Mouse (Mus musculus) A20 (cell line): ENCODE data around the gene Flad1.

ENCODE experiments used
- DNase-seq: peaks from one replicate; pipeline ENCODE4 v3.0.0-alpha.2; 2011; ENCODE audit warnings: low read depth, low spot score

Flad1 gene

DNA sequence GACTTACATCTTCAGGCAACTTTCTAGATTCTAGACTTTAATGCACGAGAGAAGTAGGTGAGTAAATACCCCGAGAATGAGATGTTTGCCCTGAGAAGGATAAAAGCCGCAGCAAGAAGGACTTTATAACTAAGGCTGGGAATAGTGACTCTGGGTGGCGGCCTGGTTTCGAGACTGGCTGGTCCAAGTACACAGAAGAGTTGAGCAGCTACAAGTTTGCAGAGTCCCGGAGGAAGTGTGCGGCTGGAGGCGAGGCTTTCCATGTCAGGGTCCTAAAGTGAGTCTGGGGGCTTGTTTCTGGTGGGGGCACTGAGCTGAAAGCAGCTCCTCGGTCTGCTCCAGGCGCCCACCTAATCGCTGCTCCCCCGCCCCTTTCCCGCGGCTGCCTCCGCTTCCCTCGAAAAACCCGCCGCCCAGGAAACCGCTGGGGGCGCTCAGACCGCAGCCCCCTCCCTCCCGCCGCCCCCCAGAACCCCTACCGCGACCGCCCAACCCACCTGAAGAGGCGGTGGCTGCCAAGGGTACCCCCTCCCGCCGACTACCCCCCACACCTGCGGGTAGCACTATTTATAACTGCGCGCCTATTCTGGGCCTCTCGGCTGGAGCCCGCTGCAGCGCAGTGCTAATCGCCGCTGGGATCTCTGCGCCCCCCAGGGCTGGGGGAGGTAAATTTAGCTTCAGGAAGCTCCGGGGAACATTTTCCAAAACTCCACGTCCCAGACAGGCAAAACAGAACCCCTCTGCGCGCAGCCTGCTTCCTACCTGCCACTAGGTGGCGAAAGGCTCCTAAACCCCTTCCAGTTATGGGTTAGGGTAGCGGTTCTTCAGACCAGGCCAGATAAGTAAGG lies 15.6 kb downstream of the Flad1 start:
- DNase-seq = peak; percentile 88

DNA sequence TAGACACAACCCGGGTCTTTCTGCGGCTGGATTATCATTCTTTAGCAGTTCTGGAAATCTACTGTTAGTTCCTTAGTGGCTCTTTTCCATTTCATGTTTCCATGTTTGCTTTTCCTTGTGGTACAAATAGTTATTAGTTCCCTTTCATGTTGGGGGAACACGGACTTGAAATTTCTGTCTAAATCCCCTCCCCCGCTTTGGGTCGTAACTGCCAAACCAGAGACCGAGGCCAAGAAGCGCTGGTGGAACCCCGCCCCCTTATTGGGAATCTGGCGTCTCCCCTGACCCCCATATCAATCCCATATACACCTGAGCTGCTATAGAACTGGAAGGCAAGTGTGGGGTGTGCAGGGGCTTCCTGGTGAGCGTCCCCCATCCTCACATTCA lies 16.3 kb downstream of the Flad1 start:
- DNase-seq = no peak

DNA sequence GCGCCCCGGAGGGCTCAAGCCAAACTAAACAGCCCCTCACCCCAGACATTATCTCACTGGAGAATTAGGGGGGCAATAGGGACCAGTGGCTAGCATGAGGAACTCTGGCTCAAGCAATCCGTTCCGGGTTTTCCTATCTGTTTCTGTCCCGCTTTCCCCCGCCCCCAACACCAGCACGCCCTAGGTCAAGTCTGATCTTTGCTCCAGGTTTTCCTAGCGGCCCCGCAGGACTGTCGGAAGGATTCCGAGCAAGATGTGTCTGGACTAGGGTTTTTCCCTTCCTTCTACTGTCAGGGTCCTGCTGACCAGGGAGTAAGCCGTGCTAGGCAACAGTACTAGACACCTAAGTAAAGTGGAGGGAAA lies 16.8 kb downstream of the Flad1 start:
- peak; percentile 83 for DNase-seq

GRCm38 (mm10) chr3:89394006-89394893 lies 17.4 kb downstream of the Flad1 start, which contains the start of gene Zbtb7b:
Gene Zbtb7b, minus strand, starts transcription at chr3:89394776.
- peak; percentile 87 for DNase-seq

GRCm38 (mm10) chr3:89393605-89394004 lies 18.1 kb downstream of the Flad1 start:
- DNase-seq = peak; percentile 99

GRCm38 (mm10) chr3:89392871-89393311 lies 18.8 kb downstream of the Flad1 start:
- DNase-seq = peak; percentile 75

GRCm38 (mm10) chr3:89391663-89392511 lies 19.8 kb downstream of the Flad1 start:
- DNase-seq = peak; percentile 85

- peak; percentile 85 for DNase-seq
Measured at GRCm38 (mm10) chr3:89390699-89391662, 20.7 kb downstream of the Flad1 start.

DNA sequence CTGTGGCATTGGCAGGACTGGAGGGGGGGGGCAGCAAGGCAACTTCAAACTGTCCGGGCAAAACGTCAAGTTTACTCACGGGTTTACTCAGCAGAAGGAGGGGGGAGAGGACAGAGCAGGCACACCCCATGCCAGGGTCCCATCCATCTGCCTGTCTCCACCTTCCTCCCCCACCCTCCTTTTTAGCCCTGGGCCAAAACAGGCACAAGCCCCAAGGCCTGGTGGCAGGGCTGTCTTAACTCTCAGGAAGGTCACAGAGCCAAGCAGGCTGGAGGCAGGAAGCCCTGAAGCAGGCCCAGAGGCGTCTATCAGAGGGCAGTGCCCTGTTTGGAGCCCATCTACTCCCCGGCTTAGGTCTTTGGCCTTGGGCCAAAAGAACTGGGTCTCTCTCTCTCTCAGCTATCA lies 21.6 kb downstream of the Flad1 start:
- peak; percentile 83 for DNase-seq

- DNase-seq = peak; percentile 82
Measured at GRCm38 (mm10) chr3:89388901-89389740, 22.5 kb downstream of the Flad1 start.

GRCm38 (mm10) chr3:89388134-89388881 lies 23.4 kb downstream of the Flad1 start:
- DNase-seq = no peak

DNA sequence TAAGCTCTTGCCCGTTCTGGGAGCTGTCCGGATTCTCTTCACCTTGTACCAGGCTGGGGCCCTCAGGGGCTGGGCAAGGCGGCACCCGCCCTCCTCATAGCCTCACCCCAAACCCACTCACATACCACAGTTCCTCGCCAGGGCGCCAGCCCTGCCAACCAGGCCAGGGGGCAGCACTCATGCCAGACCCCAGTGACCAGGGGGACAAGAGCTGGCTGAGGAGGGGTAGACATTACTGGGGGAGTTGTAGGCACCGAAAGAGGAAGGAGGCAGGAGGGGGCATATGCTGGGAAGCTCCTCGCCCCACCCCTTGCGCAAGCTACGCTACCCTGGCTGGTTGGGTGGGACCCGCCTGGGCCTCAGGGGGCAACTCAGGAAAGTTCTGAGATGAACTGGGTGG lies 24.0 kb downstream of the Flad1 start:
- DNase-seq = no peak

DNA sequence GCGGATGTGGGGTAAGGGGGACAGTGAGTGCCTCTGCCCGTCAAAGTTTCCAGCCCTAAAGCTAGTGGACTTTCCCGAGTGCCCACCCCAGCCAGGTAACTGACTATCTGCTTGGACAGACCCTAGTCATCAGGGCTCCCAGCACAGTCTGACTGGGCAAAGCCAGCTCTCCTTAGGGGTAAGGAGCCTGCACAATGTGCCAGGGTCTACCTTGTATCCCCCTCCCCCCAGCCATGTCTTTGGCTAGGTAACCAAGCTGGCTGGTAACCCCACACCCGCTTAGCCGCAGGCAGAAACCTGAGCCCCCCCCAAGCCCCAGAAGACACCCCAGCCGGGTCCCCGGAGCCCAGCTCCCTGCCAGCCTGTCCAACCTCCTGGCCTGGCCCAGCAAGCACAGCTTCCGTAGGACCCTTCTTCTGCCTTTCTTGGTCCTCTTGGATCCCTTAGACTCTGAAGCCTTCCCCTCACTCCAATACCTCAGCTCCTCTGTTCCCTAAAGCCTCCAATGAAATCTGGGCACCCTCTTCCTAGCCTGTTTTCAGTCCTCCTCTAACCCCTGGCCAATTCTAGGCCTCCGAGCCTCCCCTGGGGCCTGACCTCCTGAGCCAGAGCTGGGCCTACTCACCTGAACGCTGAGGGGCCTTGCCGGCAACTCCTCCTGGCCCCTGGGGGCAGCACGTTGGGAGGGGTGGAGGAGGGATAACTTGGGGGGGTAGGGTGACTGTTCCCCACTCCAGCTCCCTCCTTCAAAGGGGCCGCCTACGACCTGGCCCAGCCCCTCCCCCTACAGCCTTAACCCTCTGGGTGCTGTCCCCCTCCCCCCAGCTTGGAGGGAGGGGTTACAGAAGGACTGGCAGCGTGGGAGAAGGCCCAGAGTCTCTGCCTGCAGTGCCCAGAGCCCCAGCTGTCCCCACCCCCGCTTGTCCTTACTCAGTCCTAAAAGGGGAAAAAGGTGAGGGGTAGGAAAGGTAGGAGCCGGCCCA lies 24.9 kb downstream of the Flad1 start:
- DNase-seq = no peak

GRCm38 (mm10) chr3:89385451-89385850 lies 26.2 kb downstream of the Flad1 start:
- no peak for DNase-seq

DNA sequence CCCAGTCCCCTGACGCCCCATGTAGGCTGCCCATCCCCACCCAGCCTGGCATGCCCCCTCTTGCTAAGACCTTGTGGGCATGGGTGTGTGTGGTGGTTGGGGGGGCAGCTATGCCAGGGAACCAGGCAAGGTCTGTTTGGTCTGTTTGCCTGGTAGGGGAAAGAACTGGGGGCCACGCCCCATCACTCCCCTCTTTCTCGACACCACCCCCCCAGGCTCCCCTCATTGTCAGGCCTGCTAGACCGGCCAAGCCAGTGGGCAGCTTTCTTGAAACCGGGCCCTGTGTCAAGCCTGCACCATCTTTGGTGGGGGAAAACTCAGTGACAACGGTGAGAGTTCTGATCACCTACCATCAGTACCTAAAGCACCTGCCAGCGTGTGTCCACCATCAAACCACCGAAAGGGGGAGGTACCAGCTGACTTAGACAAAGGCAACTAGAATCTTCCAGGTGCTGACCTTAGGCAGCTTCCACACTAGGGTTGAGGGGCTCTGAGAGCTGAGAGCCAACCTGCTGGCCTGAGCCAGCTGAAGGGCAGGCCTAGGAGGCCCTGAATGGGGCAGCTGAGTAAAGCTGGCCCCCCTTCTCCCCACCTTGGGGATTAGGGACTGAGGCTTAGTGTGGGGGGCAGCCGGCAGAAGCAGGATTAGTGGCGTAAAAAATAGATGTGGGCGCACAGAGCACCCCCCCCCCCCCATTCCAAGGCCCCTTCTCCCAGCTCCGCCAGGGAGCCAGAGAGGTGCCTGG lies 27.2 kb downstream of the Flad1 start:
- no peak for DNase-seq

DNA sequence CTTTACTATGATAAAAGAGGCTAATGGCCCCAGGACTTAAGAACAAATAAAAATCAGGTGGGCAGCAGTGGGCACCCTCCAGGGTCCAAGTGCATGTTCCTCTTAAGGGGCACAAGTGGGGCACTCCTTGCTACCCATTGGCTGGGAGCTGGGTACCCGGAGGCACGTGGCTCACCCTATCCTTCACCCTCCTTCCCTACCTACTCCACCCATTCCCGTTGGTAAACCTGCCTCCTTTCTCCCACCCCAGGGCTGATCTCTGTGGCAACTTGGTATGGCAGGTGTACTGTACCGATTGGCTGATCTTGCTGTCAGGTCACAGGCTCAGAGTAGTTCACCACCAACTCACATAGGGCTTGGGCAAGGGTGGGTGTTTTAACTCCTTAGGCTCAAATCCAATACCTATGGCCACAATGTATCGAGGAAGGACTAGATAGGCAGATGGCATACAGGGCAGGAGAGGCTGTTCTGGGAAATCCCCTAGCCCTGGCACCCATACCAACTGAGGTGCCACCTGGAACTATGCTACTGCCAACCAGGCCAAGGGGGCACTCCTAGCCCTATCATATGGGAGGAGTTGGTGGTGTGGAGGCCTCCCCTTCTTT lies 27.9 kb downstream of the Flad1 start:
- no peak for DNase-seq
